Mouse (Mus musculus) hindbrain, embryonic 15.5 days (tissue): ENCODE results near the gene Prrg4. TPM values are rescaled to one million over a fixed set of nuclear protein-coding genes. Genes with fewer than 3 reads are reported as not detected.
A peak's percentile ranks its signal among the peaks of the same experiment; 100 is the strongest.
"Not testable (repeated sequence)": the region's sequence is repeated elsewhere in the genome, so short reads cannot be mapped to it uniquely, and the experiment has no call there.

Experiments
- ATAC-seq: fragments of 200-750 bp; cut with Nextera tagmentation; 2 replicates; pipeline ENCODE4 v1.8.0; 2017; ENCODE audit warnings: low read depth, moderate number of reproducible peaks, moderate TSS enrichment; ENCODE audit not compliant: low FRiP score
- H3K27ac ChIP-seq: fragments of 300-500 bp; sonication (generic); replicated peaks from 2 replicates; pipeline ENCODE4 v1.5.1; 2015; ENCODE audit warnings: mild to moderate bottlenecking, inconsistent platforms
- H3K27me3 ChIP-seq: fragments of 300-500 bp; sonication (generic); 2 replicates; pipeline ENCODE4 v1.6.1; 2015; ENCODE audit warnings: control low read depth, inconsistent platforms
- H3K36me3 ChIP-seq: fragments of 300-500 bp; sonication (generic); 2 replicates; pipeline ENCODE4 v1.6.1; 2015; ENCODE audit warnings: control low read depth, inconsistent platforms
- H3K4me1 ChIP-seq: fragments of 300-500 bp; sonication (generic); replicated peaks from 2 replicates; pipeline ENCODE4 v1.6.1; 2015; ENCODE audit warnings: control low read depth, inconsistent platforms
- H3K4me2 ChIP-seq: fragments of 300-500 bp; sonication (generic); 2 replicates; pipeline ENCODE4 v1.6.1; 2015; ENCODE audit warnings: moderate library complexity, mild to moderate bottlenecking, inconsistent platforms
- H3K4me3 ChIP-seq: fragments of 300-500 bp; sonication (generic); 2 replicates; pipeline ENCODE4 v1.5.1; 2015; ENCODE audit warnings: mild to moderate bottlenecking, inconsistent platforms
- H3K9ac ChIP-seq: fragments of 300-500 bp; sonication (generic); 2 replicates; pipeline ENCODE4 v1.6.1; 2015; ENCODE audit warnings: inconsistent platforms
- H3K9me3 ChIP-seq: fragments of 300-500 bp; sonication (generic); 2 replicates; pipeline ENCODE4 v1.6.1; 2016; ENCODE audit warnings: control low read depth, inconsistent platforms
- WGBS: fragments of 180-500 bp; shearing (Covaris S2); methylation state at CpG from one replicate; pipeline ENCODE4 v1.1.7; 2015; 5-methylcytosine and 5-hydroxymethylcytosine counted together
- polyA plus RNA-seq: library from polyadenylated mRNA; unstranded; fragments of >200 nt; fragmentation: Nextera tagmentation; extraction: Ambion mirVana; gene quantifications from 2 replicates; pipeline ENCODE4 v1.2.1, GENCODE M21; 2015

Prrg4 gene
- polyA plus RNA-seq: 0.64 and 0.69 TPM in 2 replicates

DNA sequence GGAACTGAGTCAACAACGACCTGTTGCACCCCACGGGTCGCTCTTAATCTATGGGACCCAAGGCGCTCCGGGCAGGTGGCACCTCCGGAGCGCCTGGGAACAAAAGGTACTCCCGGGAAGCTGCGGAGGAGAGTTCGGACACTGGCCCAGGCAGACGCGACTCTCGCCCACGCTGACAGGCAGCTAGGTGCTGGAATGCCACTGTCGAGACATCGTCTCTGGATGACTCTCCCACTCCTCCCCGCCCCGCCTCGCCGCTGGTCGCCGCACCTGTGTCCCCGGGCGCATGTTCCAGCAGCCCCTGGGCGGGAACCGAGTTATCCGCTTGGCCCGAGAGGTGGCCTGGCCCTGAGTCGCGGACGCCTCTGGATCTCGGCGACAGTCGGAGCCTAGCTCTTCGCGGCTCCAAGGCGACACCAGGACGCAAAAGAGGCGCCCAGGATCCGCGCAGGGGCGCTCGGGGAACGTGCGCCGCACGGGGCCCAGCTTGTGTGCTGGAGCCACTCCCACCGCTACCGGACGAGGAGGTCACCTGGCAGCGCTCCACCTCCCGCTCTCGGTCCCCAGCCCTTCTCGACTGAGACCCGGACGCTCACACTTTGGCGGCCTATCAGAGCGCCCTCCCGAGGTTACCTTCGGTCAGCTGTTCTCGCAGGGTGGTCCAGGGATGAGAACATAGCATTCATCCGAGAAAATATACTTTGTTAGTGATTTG lies at the start of gene Prrg4:
Gene Prrg4, minus strand, starts transcription at position 601 of the 715 bp plus-strand sequence.
- Histone ChIP-seq H3K9me3 (no peaks in the 10 kb centered on the region), H3K9ac (peak within 1 kb of the TSS; percentile 47), H3K4me1 (peaks cover 10% of the 10 kb centered on the region), H3K4me3 (peak within 1 kb of the TSS; percentile 56), H3K27ac (no peak within 1 kb of the TSS), H3K4me2 (peak within 1 kb of the TSS; percentile 98), H3K27me3 (peaks cover 20% of the 10 kb centered on the region; the same call in 1 of the 2 replicates), H3K36me3 (no peaks in the 10 kb centered on the region)
- under 1% methylated on average over 62 of the region's 62 CpGs for WGBS
- peak; percentile 82 for ATAC-seq

DNA sequence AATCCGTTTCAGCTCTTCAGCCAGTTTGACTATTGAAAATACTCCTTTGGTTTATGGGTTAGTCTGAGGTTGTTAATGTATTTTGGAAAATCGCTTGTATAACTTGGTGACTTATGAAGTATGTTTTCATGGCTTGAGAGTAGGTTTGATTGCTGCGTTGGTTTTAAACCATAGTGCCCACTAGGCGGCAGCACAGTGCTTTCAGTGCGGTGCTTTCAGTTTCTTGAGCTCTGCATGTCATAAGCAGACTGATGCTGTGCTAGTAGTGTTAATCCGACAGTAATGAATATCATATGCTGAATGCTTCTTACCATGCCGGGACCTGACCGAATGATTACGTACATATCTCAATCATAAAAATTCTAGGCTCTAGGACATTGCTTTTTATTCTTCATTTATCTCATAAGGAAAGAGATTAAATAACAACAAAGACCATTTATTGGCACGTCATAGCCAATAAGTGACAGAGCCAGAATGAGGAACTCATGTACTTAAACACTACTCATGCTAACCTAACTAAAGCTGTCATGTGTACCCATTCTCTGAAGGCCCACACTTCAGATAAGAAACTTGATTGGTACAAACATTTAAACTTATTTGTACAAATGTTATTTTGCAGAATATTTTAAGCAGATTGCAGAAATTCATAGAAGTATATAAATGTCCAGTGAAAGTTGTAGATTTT lies 38.3 kb upstream of the Prrg4 start:
- H3K27me3 ChIP-seq: 0 out of 2 replicates have a peak, but pooled peaks cover 2% of the 10 kb centered on the region
- H3K36me3 ChIP-seq: no peaks in the 10 kb centered on the region
- H3K9ac ChIP-seq: no peak overlapping the region
- H3K27ac ChIP-seq: no peak overlapping the region
- no peak overlapping the region for H3K4me3 ChIP-seq
- H3K4me2 ChIP-seq: no peak overlapping the region
- peak; percentile 51; the same call in 1 of the 2 replicates for ATAC-seq
- WGBS: 22% methylated on average over 10 of the region's 10 CpGs
- H3K9me3 ChIP-seq: no peaks in the 10 kb centered on the region
- no peaks in the 10 kb centered on the region for H3K4me1 ChIP-seq

DNA sequence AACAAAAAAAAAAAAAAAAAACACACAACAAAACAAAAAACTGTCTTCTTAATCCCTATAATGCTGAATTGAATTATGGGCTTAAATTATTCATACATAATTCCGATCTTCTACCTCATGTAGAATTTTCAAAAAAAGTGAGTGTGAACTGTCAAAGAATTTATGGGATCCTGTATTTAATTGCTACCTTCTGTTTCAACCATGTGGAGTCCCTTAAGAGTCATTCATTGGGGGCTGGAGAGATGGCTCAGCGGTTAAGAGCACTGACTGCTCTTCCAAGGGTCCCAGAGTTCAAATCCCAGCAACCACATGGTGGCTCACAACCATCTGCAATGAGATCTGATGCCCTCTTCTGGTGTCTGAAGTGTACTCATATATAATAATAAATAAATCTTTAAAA lies 37.7 kb upstream of the Prrg4 start:
- H3K9ac ChIP-seq, H3K4me3 ChIP-seq, ATAC-seq, H3K4me2 ChIP-seq, H3K27ac ChIP-seq, H3K4me1 ChIP-seq, H3K27me3 ChIP-seq, H3K9me3 ChIP-seq, H3K36me3 ChIP-seq: not testable (repeated sequence)
- WGBS: 67% methylated on average over 2 of the region's 2 CpGs

DNA sequence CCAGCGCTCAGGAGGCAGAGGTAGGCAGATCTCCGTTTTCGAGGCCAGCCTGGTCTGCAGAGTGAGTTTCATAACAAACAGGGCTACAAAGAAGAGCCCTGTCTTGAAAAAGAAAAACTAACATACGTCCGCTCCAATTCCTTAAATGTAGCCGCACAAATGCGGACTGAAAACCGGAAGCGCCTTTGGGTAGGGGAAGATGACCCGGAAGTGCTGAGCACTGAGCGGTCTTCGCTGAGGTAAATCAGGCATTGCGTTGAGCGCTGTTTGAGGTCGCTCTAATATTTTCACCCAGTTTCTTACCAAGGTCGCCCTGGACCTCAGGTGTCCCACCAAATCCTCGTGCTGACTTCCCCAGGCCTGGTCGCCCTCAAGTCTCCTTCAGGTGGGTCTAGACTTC lies 36.4 kb upstream of the Prrg4 start:
- WGBS: 91% methylated on average over 18 of the region's 18 CpGs
- H3K4me2 ChIP-seq: no peak overlapping the region

DNA sequence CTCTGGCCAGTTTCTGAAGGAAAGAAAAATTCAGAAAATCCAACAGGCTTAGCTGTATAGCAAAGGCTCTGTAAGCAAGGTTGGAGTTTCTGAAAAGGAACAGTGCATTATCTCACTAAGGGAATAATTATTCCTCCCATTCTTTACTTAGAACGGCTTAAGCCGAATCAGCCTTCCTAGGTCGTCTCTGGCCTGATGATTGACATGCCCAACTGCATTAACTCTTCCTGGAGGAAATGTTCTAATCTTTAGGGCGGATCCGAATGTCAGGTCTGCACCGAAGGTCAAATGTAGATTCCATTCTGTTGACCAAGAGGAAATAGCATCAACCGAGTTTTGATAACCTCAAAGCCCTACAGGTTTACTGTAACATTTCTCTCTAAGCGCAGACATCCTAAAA lies 29.1 kb upstream of the Prrg4 start:
- WGBS: 84% methylated on average over 8 of the region's 8 CpGs
- H3K27ac ChIP-seq: no peak overlapping the region
- no peaks in the 10 kb centered on the region for H3K36me3 ChIP-seq
- no peak overlapping the region for H3K4me2 ChIP-seq
- H3K9ac ChIP-seq: no peak overlapping the region
- no peak for ATAC-seq
- no peak overlapping the region for H3K4me3 ChIP-seq
- no peaks in the 10 kb centered on the region for H3K4me1 ChIP-seq
- H3K9me3 ChIP-seq: no peaks in the 10 kb centered on the region
- no peaks in the 10 kb centered on the region for H3K27me3 ChIP-seq

More for the DNA sequence above, 36.4 kb upstream of the Prrg4 start:
- no peaks in the 10 kb centered on the region for H3K27me3 ChIP-seq
- no peak overlapping the region for H3K4me3 ChIP-seq
- H3K36me3 ChIP-seq: no peaks in the 10 kb centered on the region
- H3K27ac ChIP-seq: no peak overlapping the region
- H3K9ac ChIP-seq: no peak overlapping the region
- H3K4me1 ChIP-seq: no peaks in the 10 kb centered on the region
- H3K9me3 ChIP-seq: no peaks in the 10 kb centered on the region
- ATAC-seq: no peak

DNA sequence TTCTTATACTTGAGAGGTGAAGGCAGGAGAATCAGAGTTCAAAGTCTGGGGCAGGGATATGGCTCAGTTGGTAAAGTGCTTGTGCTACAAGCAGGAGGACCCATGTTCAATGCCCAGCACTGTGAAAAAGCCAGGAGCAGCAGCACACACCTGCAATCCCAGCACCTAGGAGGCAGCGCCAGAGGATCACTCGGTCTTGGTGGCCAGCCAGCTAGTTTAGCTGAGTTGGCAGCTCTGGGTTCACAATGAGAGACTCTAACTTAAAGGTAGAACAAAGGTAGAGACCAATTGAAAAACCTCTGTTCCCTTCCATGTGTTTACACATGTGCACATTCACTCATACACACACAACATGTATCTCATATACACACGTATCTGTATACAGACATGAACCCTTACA lies 19.4 kb upstream of the Prrg4 start:
- Histone ChIP-seq H3K9ac (no peak overlapping the region), H3K4me1 (no peaks in the 10 kb centered on the region), H3K36me3 (no peaks in the 10 kb centered on the region), H3K4me3 (no peak overlapping the region), H3K27ac (no peak overlapping the region), H3K27me3 (no peaks in the 10 kb centered on the region), H3K9me3 (no peaks in the 10 kb centered on the region), H3K4me2 (no peak overlapping the region)
- no peak for ATAC-seq
- WGBS: 83% methylated on average over 3 of the region's 3 CpGs

DNA sequence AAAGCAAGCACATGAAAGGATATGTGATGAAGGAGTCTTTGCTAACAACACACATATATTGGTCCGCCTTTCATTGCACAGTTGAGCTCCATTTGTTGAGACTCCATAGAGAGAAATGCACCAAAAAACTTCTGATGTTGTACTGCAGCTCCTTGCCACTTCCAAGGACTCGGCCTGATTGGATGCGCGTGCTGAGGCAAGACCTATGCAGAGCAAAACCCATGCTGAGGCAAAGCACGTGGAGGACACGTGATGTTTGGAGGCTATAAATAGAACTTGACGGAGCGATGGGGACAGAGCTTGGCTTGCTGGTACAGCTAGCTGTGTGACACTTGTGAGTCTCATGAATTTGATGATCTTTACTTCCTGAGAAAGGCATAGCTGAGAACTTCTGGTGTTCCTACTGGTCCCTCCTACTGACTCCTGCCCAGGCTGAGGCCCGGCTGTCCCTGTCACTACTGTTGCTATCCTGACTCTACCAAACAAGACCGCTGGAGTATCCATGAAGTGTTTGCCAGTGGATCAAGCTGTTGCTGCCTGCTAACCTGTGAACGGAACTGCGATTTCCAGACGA lies 17.7 kb upstream of the Prrg4 start, which contains the start of gene Ccdc73:
Gene Ccdc73, plus strand, starts transcription at position 524 of the 574 bp plus-strand sequence.
- no peaks in the 10 kb centered on the region for H3K27me3 ChIP-seq
- no peaks in the 10 kb centered on the region for H3K4me1 ChIP-seq
- no peak within 1 kb of the TSS for H3K27ac ChIP-seq
- H3K9me3 ChIP-seq: no peaks in the 10 kb centered on the region
- no peaks in the 10 kb centered on the region for H3K36me3 ChIP-seq
- no peak within 1 kb of the TSS for H3K4me3 ChIP-seq
- no peak within 1 kb of the TSS for H3K9ac ChIP-seq
- no peak within 1 kb of the TSS for H3K4me2 ChIP-seq
- 93% methylated on average over 13 of the region's 13 CpGs for WGBS
- no peak for ATAC-seq

DNA sequence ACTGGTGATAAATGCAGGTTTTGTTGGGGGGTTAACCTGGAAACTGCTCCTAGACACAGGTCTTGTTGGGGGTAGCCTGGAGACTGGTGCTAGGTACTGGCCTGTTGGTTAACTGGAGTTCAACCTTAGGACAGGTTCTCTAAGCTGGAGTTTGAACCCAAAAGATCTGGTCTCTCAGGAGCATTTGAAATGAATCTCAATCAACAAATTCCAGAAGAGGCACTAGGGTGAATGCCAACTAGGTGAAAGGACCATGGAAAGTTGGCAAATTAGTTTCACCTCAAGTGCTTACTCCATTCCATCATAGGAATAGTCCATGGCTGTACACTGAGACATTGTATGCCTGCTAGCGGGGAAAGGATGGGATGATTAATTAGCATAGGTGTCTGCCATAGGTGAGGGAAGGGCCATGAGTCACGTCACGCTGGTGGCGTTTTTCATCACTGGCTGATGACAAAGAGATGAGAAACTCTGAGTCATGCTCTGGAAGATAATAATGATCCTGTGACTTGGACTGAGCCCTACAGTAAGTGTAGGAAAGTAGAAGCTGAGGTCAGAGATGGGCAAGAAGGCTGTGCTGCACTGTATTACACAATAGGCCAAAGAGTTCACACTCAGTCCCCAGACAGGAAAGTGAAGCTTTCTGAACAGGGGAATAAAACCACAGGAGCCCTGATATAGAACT lies 14.6 kb upstream of the Prrg4 start:
- H3K9me3 ChIP-seq: no peaks in the 10 kb centered on the region
- H3K4me3 ChIP-seq: no peak overlapping the region
- 91% methylated on average over 4 of the region's 4 CpGs for WGBS
- ATAC-seq: no peak
- no peak overlapping the region for H3K4me2 ChIP-seq
- no peak overlapping the region for H3K27ac ChIP-seq
- no peaks in the 10 kb centered on the region for H3K27me3 ChIP-seq
- H3K9ac ChIP-seq: no peak overlapping the region
- H3K4me1 ChIP-seq: no peaks in the 10 kb centered on the region
- no peaks in the 10 kb centered on the region for H3K36me3 ChIP-seq

DNA sequence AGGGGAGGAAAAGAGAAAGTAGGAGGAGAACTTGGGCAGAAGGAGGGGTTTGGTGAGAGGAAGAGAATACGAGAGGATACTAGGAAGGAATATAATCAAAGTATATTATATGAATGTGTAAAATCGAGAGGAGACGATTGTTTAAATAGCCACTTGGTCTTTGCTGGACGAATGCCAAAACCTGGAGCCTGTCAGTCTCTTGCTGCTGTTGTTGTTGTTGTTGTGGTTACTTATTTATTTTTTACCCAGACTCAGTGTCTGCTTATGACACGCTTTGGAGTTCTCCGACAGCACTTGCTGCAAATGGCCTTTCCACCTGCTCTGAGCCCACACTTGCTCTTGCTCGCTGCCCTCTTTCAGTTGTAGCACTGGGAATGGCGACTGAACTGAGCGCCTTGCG lies 10.8 kb upstream of the Prrg4 start:
- no peaks in the 10 kb centered on the region for H3K27me3 ChIP-seq
- H3K9ac ChIP-seq: no peak overlapping the region

DNA sequence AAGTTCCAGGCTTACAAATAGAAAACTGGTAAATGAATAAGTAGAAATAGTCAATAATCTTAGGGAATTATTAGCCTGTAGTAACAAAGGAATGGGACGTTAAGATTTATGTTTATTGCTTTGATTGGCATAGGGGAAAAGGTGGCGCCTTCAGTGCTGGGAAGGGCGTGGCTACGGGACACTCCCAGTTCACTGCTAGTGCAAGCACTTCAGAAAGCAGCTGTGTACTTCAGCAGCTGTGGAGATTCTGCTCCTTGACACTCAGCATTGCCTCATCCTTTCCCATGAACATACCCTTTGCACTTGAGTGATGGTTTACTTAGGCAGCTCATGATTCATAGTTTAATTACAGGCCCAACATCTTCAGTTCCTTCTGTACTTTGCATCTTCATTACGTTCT lies 9.4 kb upstream of the Prrg4 start:
- Histone ChIP-seq H3K36me3 (no peaks in the 10 kb centered on the region), H3K27me3 (no peaks in the 10 kb centered on the region), H3K4me3 (no peak overlapping the region), H3K27ac (no peak overlapping the region), H3K4me1 (no peaks in the 10 kb centered on the region), H3K4me2 (no peak overlapping the region), H3K9me3 (no peaks in the 10 kb centered on the region), H3K9ac (no peak overlapping the region)
- ATAC-seq: no peak
- WGBS: 83% methylated on average over 5 of the region's 5 CpGs

More for the DNA sequence above, 10.8 kb upstream of the Prrg4 start:
- 84% methylated on average over 10 of the region's 10 CpGs for whole genome bisulfite sequencing
- Histone ChIP-seq H3K4me3 (no peak overlapping the region), H3K36me3 (no peaks in the 10 kb centered on the region), H3K27ac (no peak overlapping the region), H3K9me3 (no peaks in the 10 kb centered on the region), H3K4me2 (no peak overlapping the region), H3K4me1 (no peaks in the 10 kb centered on the region)
- no peak for ATAC-seq

DNA sequence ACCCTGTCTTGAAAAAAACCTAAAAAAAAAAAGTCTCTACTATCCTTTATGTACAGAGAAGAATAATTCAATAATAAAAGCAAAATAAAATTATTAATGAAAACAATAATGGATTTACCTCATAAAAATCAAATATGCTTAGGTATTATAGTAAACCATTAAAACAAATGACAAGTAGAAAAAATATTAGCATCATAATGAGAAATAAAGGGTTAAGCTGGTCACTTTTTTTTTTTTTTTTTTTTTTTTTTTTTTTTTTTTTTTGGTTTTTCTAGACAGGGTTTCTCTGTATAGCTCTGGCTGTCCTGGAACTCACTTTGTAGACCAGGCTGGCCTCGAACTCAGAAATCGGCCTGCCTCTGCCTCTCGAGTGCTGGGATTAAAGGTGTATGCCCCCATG lies 8.4 kb upstream of the Prrg4 start:
- 81% methylated on average over 3 of the region's 3 CpGs for WGBS
- not testable (repeated sequence) for H3K4me1 ChIP-seq, H3K27ac ChIP-seq, H3K36me3 ChIP-seq, H3K9me3 ChIP-seq, H3K9ac ChIP-seq, ATAC-seq, H3K4me2 ChIP-seq, H3K4me3 ChIP-seq, H3K27me3 ChIP-seq

DNA sequence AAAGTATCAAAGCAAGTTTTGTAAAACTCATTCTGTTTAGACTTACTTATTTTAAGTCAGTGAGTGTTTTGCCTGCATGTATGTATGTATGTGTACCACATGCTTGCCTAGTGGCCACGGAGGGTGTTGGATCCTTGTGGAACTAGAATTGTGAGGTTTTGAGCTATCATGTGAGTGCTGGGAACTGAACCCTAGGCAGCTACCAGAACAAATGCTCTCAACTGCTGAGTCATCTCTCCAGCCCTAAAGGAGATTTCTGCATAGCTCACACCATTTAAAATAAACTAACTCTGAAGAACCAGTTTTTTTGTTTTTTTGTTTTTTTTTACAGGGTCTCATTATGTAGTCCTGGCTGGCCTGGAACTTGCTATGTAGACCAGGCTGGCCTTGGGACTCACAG lies 6.5 kb upstream of the Prrg4 start:
- 0 out of 2 replicates have a peak, but pooled peaks cover 10% of the 10 kb centered on the region for H3K27me3 ChIP-seq
- no peak for ATAC-seq
- H3K27ac ChIP-seq: no peak overlapping the region
- no peak overlapping the region for H3K9ac ChIP-seq
- H3K9me3 ChIP-seq: no peaks in the 10 kb centered on the region
- 78% methylated on average over 1 of the region's 1 CpGs for WGBS
- H3K36me3 ChIP-seq: no peaks in the 10 kb centered on the region
- no peak overlapping the region for H3K4me3 ChIP-seq
- no peak overlapping the region for H3K4me2 ChIP-seq
- H3K4me1 ChIP-seq: no peaks in the 10 kb centered on the region
